Mouse (Mus musculus): Measurements from ENCODE around the gene Pold2.
A peak's percentile ranks its signal among the peaks of the same experiment; 100 is the strongest.
"Not testable (repeated sequence)": the region's sequence is repeated elsewhere in the genome, so short reads cannot be mapped to it uniquely, and the experiment has no call there.

Gene Pold2

GRCm38 (mm10) chr11:5898531-5898930 lies 20.4 kb upstream of the Pold2 start, which contains the start of gene Myl7:
Gene Myl7 (minus strand): TSS chr11:5898782.
- DNase-seq (ENCODE audit: low spot score in 2 of 2): no peak

- DNase-seq (ENCODE audit: low spot score in 2 of 2): no peak
These were observed 19.7 kb upstream of the Pold2 start for GRCm38 (mm10) chr11:5897839-5898238.

- peak in 1 of 2 experiments; percentile 33 for DNase-seq (ENCODE audit: low spot score in 2 of 2)
These were observed 19.1 kb upstream of the Pold2 start for GRCm38 (mm10) chr11:5897230-5897629.

- DNase-seq (ENCODE audit: low spot score in 2 of 2): no peak
These were observed 15.7 kb upstream of the Pold2 start for GRCm38 (mm10) chr11:5893807-5894206.

- no peak for DNase-seq (ENCODE audit: low spot score in 2 of 2)
These were observed 14.8 kb upstream of the Pold2 start for GRCm38 (mm10) chr11:5892810-5893368.

- no peak for DNase-seq (ENCODE audit: low spot score in 2 of 2)
These were observed 14.1 kb upstream of the Pold2 start for GRCm38 (mm10) chr11:5892151-5892591.

- DNase-seq (ENCODE audit: low spot score in 2 of 2): not testable (repeated sequence)
These were observed 10.5 kb upstream of the Pold2 start for GRCm38 (mm10) chr11:5888563-5888962.

- DNase-seq (ENCODE audit: low spot score in 2 of 2): no peak
These were observed 9.2 kb upstream of the Pold2 start for GRCm38 (mm10) chr11:5887250-5887649.

- peak in 1 of 2 experiments; percentile 73 for DNase-seq (ENCODE audit: low spot score in 2 of 2)
These were observed 8.1 kb upstream of the Pold2 start for GRCm38 (mm10) chr11:5886187-5886586.

GRCm38 (mm10) chr11:5882518-5882917 lies 4.4 kb upstream of the Pold2 start:
- no peak for DNase-seq (ENCODE audit: low spot score in 2 of 2)

GRCm38 (mm10) chr11:5879905-5880304 lies 1.8 kb upstream of the Pold2 start:
- DNase-seq (ENCODE audit: low spot score in 2 of 2): peak; percentile 45 to 80

GRCm38 (mm10) chr11:5878661-5879060 lies 569 bp upstream of the Pold2 start:
- no peak for DNase-seq (ENCODE audit: low spot score in 2 of 2)

GRCm38 (mm10) chr11:5877421-5877820 lies 671 bp downstream of the Pold2 start:
- no peak for DNase-seq (ENCODE audit: low spot score in 2 of 2)

GRCm38 (mm10) chr11:5873192-5873591 lies 4.9 kb downstream of the Pold2 start:
- no peak for DNase-seq (ENCODE audit: low spot score in 2 of 2)

GRCm38 (mm10) chr11:5872707-5873106 lies 5.4 kb downstream of the Pold2 start:
- no peak for DNase-seq (ENCODE audit: low spot score in 2 of 2)

GRCm38 (mm10) chr11:5870069-5870468 lies 8.0 kb downstream of the Pold2 start:
- DNase-seq (ENCODE audit: low spot score in 2 of 2): no peak

GRCm38 (mm10) chr11:5869331-5869730 lies 8.8 kb downstream of the Pold2 start:
- no peak for DNase-seq (ENCODE audit: low spot score in 2 of 2)

- DNase-seq (ENCODE audit: low spot score in 2 of 2): no peak
These were observed 9.8 kb downstream of the Pold2 start for GRCm38 (mm10) chr11:5868324-5868723.

GRCm38 (mm10) chr11:5867196-5867595 lies 10.9 kb downstream of the Pold2 start:
- no peak for DNase-seq (ENCODE audit: low spot score in 2 of 2)

GRCm38 (mm10) chr11:5862394-5863105 lies 15.5 kb downstream of the Pold2 start:
- DNase-seq (ENCODE audit: low spot score in 2 of 2): no peak

GRCm38 (mm10) chr11:5861678-5862393 lies 16.3 kb downstream of the Pold2 start, which contains the start of gene Aebp1:
Gene Aebp1 (plus strand): TSS chr11:5861947.
- DNase-seq (ENCODE audit: low spot score in 2 of 2): peak in 1 of 2 experiments; percentile 38

- DNase-seq (ENCODE audit: low spot score in 2 of 2): no peak
These were observed 17.5 kb downstream of the Pold2 start for GRCm38 (mm10) chr11:5860639-5861038.
